Mouse (Mus musculus) midbrain, postnatal 0 days (tissue): ENCODE measurements around the gene Klc1. TPM values are rescaled to one million over a fixed set of nuclear protein-coding genes. Genes with fewer than 3 reads are reported as not detected.
"Not testable (repeated sequence)": the region's sequence is repeated elsewhere in the genome, so short reads cannot be mapped to it uniquely, and the experiment has no call there.

Experiments
- ATAC-seq: fragments of 200-750 bp; cut with Nextera tagmentation; 2 replicates; pipeline ENCODE4 v1.8.0; 2017; ENCODE audit warnings: moderate number of reproducible peaks, mild to moderate bottlenecking, moderate TSS enrichment, moderate library complexity; ENCODE audit not compliant: low FRiP score
- DNase-seq: peaks from one replicate; pipeline ENCODE4 v3.0.0-alpha.2; 2015; ENCODE audit warnings: low spot score
- H3K27ac ChIP-seq: fragments of 300-500 bp; sonication (generic); 2 replicates; pipeline ENCODE4 v1.5.1; 2014; ENCODE audit warnings: low read depth, mild to moderate bottlenecking, low read length, mixed read lengths
- H3K27me3 ChIP-seq: fragments of 300-500 bp; sonication (generic); 2 replicates; pipeline ENCODE4 v1.6.1; 2014; ENCODE audit warnings: low read length, control low read depth, mixed read lengths; ENCODE audit not compliant: insufficient read depth
- H3K36me3 ChIP-seq: fragments of 300-500 bp; sonication (generic); 2 replicates; pipeline ENCODE4 v1.6.1; 2014; ENCODE audit warnings: low read length, control low read depth, mixed read lengths; ENCODE audit not compliant: insufficient read depth
- H3K4me1 ChIP-seq: fragments of 300-500 bp; sonication (generic); 2 replicates; pipeline ENCODE4 v1.6.1; 2014; ENCODE audit warnings: mild to moderate bottlenecking, control low read depth, antibody characterized with exemption, low read length, mixed read lengths; ENCODE audit not compliant: insufficient read depth
- H3K4me2 ChIP-seq: fragments of 300-500 bp; sonication (generic); 2 replicates; pipeline ENCODE4 v1.6.1; 2014; ENCODE audit warnings: low read depth, mild to moderate bottlenecking, low read length, mixed read lengths; ENCODE audit not compliant: poor library complexity, severe bottlenecking
- H3K4me3 ChIP-seq: fragments of 300-500 bp; sonication (generic); 2 replicates; pipeline ENCODE4 v1.5.1; 2014; ENCODE audit warnings: low read depth, mild to moderate bottlenecking, low read length, moderate library complexity
- H3K9ac ChIP-seq: fragments of 300-500 bp; sonication (generic); replicated peaks from 2 replicates; pipeline ENCODE4 v1.6.1; 2014; ENCODE audit warnings: mild to moderate bottlenecking, low read length, moderate library complexity, mixed read lengths; ENCODE audit not compliant: poor library complexity, severe bottlenecking
- H3K9me3 ChIP-seq: fragments of 300-500 bp; sonication (generic); 2 replicates; pipeline ENCODE4 v1.6.1; 2016; ENCODE audit warnings: low read length, control low read depth
- CTCF ChIP-seq: IDR thresholded peaks from 2 replicates; pipeline ENCODE4 v1.5.1; 2016; ENCODE audit warnings: antibody characterized with exemption, mild to moderate bottlenecking
- WGBS: fragments of 180-500 bp; shearing (Covaris S2); extraction: QIAGEN DNeasy Blood & Tissue Kit; methylation state at CpG from one replicate; pipeline ENCODE4 v1.1.7; 2014; 5-methylcytosine and 5-hydroxymethylcytosine counted together
- polyA plus RNA-seq: library from polyadenylated mRNA; unstranded; fragments of >200 nt; fragmentation: Nextera tagmentation; extraction: Ambion mirVana; gene quantifications from 2 replicates; pipeline ENCODE4 v1.2.1, GENCODE M21; 2015
- total RNA-seq: library from RNA; depleted of rRNA; stranded (reverse); fragments of >200 nt; gene quantifications from 2 replicates; pipeline ENCODE4 v1.2.3, GENCODE M21; 2014; rRNA removed

Klc1 gene
- 509 and 579 TPM in 2 replicates for total RNA-seq
- polyA plus RNA-seq, result 653 and 669 TPM in 2 replicates

- peak within 1 kb of the TSS; percentile 97 for H3K4me2 ChIP-seq
- H3K36me3 ChIP-seq, result no peaks in the 10 kb centered on the region; the same call in 1 of the 2 replicates
- peak within 1 kb of the TSS; percentile 91 for H3K4me3 ChIP-seq
- H3K9ac ChIP-seq, result peak within 1 kb of the TSS; percentile 99
- WGBS, result under 1% methylated on average over 66 of the region's 85 CpGs
- H3K4me1 ChIP-seq, result peaks cover 14% of the 10 kb centered on the region; the same call in 1 of the 2 replicates
- no peaks in the 10 kb centered on the region for H3K27me3 ChIP-seq
- ATAC-seq (peak; percentile 85), DNase-seq (peak; percentile 78)
- H3K9me3 ChIP-seq, result no peaks in the 10 kb centered on the region
- peak within 1 kb of the TSS; percentile 99 for H3K27ac ChIP-seq
- TF ChIP-seq CTCF, result no peak
These were observed at the start of gene Klc1 for GRCm38 (mm10) chr12:111758381-111759175. Gene Klc1 (plus strand): TSS chr12:111758849.

DNA sequence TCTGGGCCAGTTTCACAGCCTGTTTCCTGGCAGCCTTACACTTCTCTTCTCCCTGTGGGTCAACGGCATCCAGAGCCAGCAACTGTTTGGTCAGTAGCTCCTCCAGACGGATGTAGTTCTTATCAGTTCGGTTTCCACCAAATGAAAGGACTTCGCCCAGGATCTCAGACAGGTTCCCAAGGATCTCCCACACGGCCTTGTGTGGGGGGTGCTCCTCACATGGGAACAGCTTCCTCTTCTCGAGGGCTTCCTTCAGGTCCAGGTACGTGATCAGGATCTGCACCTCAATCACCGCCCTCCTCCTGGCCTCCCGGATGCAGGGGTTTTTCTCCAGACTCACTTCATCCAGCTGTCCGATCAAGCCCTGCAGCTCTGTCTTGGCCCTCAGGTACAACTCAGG is 48.6 kb upstream of the Klc1 start:
- Histone ChIP-seq H3K9me3 (no peaks in the 10 kb centered on the region), H3K9ac (no peak overlapping the region), H3K4me1 (peaks cover 4% of the 10 kb centered on the region; the same call in 1 of the 2 replicates), H3K4me2 (no peak overlapping the region), H3K4me3 (no peak overlapping the region), H3K27me3 (no peaks in the 10 kb centered on the region), H3K27ac (no peak overlapping the region), H3K36me3 (peaks cover 27% of the 10 kb centered on the region)
- WGBS, result 89% methylated on average over 10 of the region's 10 CpGs
- DNase-seq (no peak), ATAC-seq (no peak)
- TF ChIP-seq CTCF, result no peak

GRCm38 (mm10) chr12:111712476-111712875 is 46.2 kb upstream of the Klc1 start:
- under 1% methylated on average over 27 of the region's 33 CpGs for WGBS
- H3K27ac ChIP-seq, result peak overlapping the region; percentile 91
- no peak for TF ChIP-seq CTCF
- DNase-seq (no peak), ATAC-seq (peak; percentile 3; the same call in 1 of the 2 replicates)
- H3K4me3 ChIP-seq, result peak overlapping the region; percentile 97
- H3K9ac ChIP-seq, result peak overlapping the region; percentile 92
- H3K27me3 ChIP-seq, result no peaks in the 10 kb centered on the region
- peaks cover 23% of the 10 kb centered on the region for H3K36me3 ChIP-seq
- no peaks in the 10 kb centered on the region for H3K9me3 ChIP-seq
- H3K4me2 ChIP-seq, result peak overlapping the region; percentile 86
- H3K4me1 ChIP-seq, result peaks cover 4% of the 10 kb centered on the region; the same call in 1 of the 2 replicates

DNA sequence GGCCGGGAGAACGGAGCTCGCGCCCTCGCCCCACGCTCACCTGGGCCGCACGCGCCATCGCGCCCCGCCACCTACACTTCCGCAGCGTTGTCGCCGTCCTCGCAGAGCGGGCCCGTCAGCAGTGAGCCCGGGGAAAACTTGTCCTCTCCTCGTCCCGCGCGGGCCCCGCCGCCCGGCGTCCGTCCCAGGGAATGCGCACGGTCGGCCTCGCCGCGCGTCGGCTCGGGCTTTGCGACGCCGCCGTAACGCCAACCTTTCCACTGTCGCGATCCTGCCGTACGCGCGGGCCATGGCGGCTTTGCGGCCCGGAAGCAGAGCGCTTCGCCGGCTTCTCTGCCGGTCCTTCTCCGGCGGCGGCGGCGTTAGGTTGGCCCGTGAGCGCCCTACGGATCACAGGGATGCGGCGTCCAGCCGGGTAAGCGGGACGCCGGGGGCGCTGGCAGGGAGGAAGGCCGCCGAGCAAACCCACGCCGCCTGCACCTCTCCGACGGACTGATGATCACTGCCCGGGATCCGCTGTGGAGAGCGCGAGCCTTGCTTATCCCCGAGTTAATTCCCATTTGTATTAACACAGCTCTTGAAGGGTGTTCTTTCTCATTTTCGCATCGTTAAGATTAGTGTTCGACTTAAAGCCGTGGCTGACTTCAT is 45.5 kb upstream of the Klc1 start, which contains the start of the genes Bag5 and Apopt1:
TSS of gene Bag5 (minus strand) at position 254 of the 648 bp plus-strand sequence.
TSS of gene Apopt1 (plus strand) at position 258 of the 648 bp plus-strand sequence.
- Histone ChIP-seq H3K4me3 (peak within 1 kb of the TSS; percentile 97), H3K4me1 (peaks cover 4% of the 10 kb centered on the region; the same call in 1 of the 2 replicates), H3K9me3 (no peaks in the 10 kb centered on the region), H3K4me2 (peak within 1 kb of the TSS; percentile 86), H3K27ac (peak within 1 kb of the TSS; percentile 91), H3K27me3 (no peaks in the 10 kb centered on the region), H3K36me3 (peaks cover 18% of the 10 kb centered on the region), H3K9ac (peak within 1 kb of the TSS; percentile 92)
- 3% methylated on average over 72 of the region's 86 CpGs for WGBS
- TF ChIP-seq CTCF, result peak; percentile 46; the same call in 1 of the 2 replicates
- ATAC-seq (peak; percentile 94), DNase-seq (peak; percentile 95)

DNA sequence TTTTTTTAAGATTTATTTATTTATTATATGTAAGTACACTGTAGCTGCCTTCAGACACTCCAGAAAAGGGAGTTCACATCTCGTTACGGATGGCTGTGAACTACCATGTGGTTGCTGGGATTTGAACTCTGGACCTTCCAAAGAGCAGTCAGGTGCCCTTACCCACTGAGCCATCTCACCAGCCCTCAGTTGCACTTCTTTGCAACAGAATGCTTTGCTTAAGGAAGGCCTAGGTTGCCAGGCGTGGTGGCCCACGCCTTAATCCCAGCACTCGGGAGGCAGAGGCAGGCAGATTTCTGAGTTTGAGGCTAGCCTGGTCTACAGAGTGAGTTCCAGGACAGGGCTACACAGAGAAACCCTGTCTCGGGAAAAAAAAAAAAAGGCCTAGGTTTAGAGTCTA is 44.8 kb upstream of the Klc1 start:
- 81% methylated on average over 6 of the region's 6 CpGs for WGBS

More for the DNA sequence above, 44.8 kb upstream of the Klc1 start:
- H3K4me3 ChIP-seq, result peak overlapping the region; percentile 97
- not testable (repeated sequence) for H3K9ac ChIP-seq, H3K27ac ChIP-seq, ATAC-seq, DNase-seq, H3K4me1 ChIP-seq, H3K27me3 ChIP-seq, H3K9me3 ChIP-seq
- peaks cover 15% of the 10 kb centered on the region for H3K36me3 ChIP-seq
- peak overlapping the region; percentile 86 for H3K4me2 ChIP-seq
